In the genomic region with DNA sequence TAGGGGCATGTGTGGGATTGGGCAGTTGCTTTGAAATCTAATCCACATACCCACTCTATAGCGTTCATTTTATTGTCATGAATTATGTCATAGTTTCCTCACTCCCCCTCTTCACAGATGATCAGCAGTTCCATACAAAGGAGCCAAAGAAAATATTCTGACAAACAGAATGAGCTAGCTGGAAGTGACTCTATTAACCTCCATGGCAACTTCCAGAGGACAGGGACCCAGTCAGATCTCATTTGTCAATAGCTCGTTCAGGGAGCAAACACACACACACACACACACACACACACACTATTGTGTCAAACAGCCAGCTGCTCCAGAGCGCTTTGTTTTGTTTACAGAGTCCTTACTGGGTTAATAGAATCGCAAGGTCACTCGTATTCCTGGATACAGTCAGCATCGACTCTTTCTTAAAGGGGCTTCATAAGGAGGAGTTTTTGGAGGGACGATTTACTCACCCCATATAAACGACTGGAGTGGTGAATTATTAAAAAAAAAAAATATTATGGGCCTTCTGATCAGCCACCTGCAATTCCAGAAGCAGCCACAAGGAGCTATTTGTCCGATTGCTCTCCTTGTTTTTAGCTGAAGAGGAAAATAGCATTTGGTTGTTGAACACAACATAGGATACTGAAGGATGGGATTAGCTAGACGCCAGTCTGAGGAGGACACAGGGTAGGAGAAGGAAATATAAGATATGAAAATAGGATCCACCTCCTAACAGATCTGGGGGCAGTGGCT, we compare ENCODE assay signal across 9 mouse cellular contexts.
DNase-seq lines count a peak whose midpoint lies in the region; ATAC-seq lines count a peak whose summit lies in the region.
"Had no signal": no experiment of that assay in that cellular context is flagged by ENCODE, and none has a peak within 500 bp of the region (broad histone marks: within the 10 kb centered on the region; RNA-seq: fewer than 3 reads in every experiment).

No protein-coding gene starts in this region.

- 0 out of 2 replicates have a peak, but pooled peaks cover 1% of the 10 kb centered on the region for H3K4me1 ChIP-seq in intestine, embryonic 14.5 days (replicated peaks; ENCODE audit: control insufficient read depth, insufficient read depth, low read length)

- no peak overlapping the region for H3K4me2 ChIP-seq in intestine, embryonic 14.5 days (ENCODE audit: low read length)
- H3K4me2 ChIP-seq: embryonic facial prominence, embryonic 15.5 days had no signal

- no peaks in the 10 kb centered on the region for H3K27me3 ChIP-seq in intestine, embryonic 14.5 days (replicated peaks; ENCODE audit: control insufficient read depth, insufficient read depth, low read length)
- H3K27me3 ChIP-seq: embryonic facial prominence, embryonic 15.5 days had no signal

- H3K4me3 ChIP-seq in intestine, embryonic 14.5 days (ENCODE audit: low read depth, low read length) = no peak overlapping the region
- H3K4me3 ChIP-seq: embryonic facial prominence, embryonic 15.5 days had no signal

- 34% methylated on average over 10 of the region's 10 CpGs for WGBS in intestine, embryonic 14.5 days

- no peak overlapping the region for H3K27ac ChIP-seq in intestine, embryonic 14.5 days (ENCODE audit: low read depth)
- H3K27ac ChIP-seq: embryonic facial prominence, embryonic 15.5 days had no signal

- H3K36me3 ChIP-seq in intestine, embryonic 14.5 days (ENCODE audit: control insufficient read depth, insufficient read depth, low read length) = no peaks in the 10 kb centered on the region
- H3K36me3 ChIP-seq: embryonic facial prominence, embryonic 15.5 days had no signal

- H3K9me3 ChIP-seq in intestine, embryonic 14.5 days (ENCODE audit: control insufficient read depth, low read length) = no peaks in the 10 kb centered on the region; the same call in 1 of the 2 replicates
- H3K9me3 ChIP-seq: embryonic facial prominence, embryonic 15.5 days had no signal

- no peak overlapping the region for H3K9ac ChIP-seq in intestine, embryonic 14.5 days (ENCODE audit: low read length)
- H3K9ac ChIP-seq: embryonic facial prominence, embryonic 15.5 days had no signal

- DNase-seq in adrenal gland, adult 18-20 months (ENCODE audit: low spot score in 2 of 2) = peak; percentile 24 to 38
- no peak for DNase-seq in adrenal gland, adult 8-10 months
- peak; percentile 27 for DNase-seq in ovary, postnatal 14 days (ENCODE audit: low spot score)
- no peak for DNase-seq in ovary, postnatal 10 days (ENCODE audit: low spot score)
- DNase-seq in embryo, embryonic 10.5 days (ENCODE audit: low spot score) = peak; percentile 69
- peak; percentile 73 for DNase-seq in intestine, embryonic 14.5 days (ENCODE audit: low spot score)
- DNase-seq in lung, postnatal 10 days = peak; percentile 74
- peak; percentile 64 for DNase-seq in thymus, postnatal 4 days

- peak; percentile 51; the same call in 1 of the 2 replicates for ATAC-seq in intestine, embryonic 14.5 days (replicated peaks; ENCODE audit: low FRiP score, low TSS enrichment, low read depth)

Comparison
In these comparisons a context has a peak if more than half of its experiments do, and no peak if none do; other contexts are left out.
1. DNase-seq: peak in adrenal gland, adult 18-20 months (2 of 2), ovary, postnatal 14 days (single experiment), embryo, embryonic 10.5 days (single experiment), intestine, embryonic 14.5 days (single experiment), lung, postnatal 10 days (single experiment) and thymus, postnatal 4 days (single experiment); none in adrenal gland, adult 8-10 months (single experiment) and ovary, postnatal 10 days (single experiment).